Mouse (Mus musculus) lung, adult 18-20 months (tissue): Measurements from ENCODE around the gene Paics.
"Not testable (repeated sequence)": the region's sequence is repeated elsewhere in the genome, so short reads cannot be mapped to it uniquely, and the experiment has no call there.

Experiments used
- DNase-seq, 2 experiments: peaks; one replicate each; pipeline ENCODE4 v3.0.0; 2022; ENCODE audit warnings: mixed read lengths in 2 of 2

The Paics gene

GRCm38 (mm10) chr5:76952112-76953040 lies 1.3 kb downstream of the Paics start:
- DNase-seq = peak in 1 of 2 experiments; percentile 23

DNA sequence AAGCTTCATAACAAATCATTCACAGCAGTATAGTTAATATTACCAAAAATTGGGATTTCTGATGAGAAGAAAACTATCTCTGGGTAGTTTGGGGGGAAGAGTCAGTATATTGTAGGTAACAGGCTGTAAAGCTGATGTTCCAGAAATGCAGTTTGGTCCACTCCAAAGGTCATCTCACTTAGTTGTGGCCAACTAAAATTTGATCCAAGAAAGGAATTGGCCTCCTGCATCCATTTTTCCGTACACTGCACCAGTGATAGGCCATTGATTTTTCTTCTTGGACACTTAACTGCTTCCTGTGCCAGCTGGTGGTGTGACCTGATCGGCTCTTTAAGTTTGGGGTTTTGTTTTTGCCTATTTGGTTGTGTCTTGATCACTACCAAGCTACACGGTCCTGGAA lies 2.7 kb downstream of the Paics start:
- no peak for DNase-seq

DNA sequence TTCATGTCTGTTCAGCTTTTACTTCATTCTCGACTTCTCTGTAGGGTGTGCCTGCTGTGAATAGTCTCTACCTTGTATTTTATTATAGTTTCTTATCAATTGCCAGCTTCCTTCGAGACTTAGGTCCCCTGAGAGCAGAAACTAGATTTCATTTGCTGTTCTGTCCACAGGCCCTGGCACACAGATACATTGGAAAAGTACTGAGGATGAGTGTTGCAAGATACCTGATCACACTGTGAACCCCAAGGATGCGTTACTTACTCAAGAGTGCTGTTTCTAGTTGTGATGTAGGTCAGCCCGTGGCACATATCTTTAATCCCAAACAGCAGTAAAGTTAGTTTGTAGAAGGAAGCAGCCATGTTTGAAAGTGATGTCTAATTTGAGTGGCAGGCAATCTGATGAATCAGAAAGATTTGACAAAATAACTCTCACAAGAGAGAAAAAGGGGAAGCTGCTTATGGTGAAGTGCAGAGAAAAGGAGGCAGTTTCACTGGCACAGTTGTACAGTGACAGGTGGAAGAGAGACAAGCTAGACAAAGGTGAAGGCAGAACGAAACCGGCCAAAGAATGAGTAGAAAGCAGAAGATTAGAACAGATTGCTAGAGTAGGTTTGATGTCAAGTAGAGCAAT lies 3.3 kb downstream of the Paics start:
- DNase-seq = no peak

DNA sequence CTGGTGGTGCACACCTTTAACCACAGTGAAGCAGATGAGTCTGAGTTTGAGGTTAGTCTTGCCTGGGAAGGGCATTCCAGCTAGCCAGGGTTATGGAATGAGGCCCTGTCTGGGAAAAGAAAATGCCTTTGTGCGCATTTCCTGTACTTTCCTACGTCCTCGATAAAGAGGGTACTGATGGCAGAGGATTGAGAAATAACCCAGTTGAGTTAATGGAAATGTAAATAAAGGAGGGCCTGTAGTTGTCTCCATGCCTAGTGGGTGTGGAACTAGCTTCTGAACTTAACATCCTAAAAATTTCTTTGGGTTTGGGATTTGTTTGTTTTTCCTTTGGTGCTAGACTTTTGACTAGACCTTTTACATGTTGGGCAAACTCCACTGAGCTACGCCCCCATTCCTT lies 4.4 kb downstream of the Paics start:
- DNase-seq = peak in 1 of 2 experiments; percentile 33

DNA sequence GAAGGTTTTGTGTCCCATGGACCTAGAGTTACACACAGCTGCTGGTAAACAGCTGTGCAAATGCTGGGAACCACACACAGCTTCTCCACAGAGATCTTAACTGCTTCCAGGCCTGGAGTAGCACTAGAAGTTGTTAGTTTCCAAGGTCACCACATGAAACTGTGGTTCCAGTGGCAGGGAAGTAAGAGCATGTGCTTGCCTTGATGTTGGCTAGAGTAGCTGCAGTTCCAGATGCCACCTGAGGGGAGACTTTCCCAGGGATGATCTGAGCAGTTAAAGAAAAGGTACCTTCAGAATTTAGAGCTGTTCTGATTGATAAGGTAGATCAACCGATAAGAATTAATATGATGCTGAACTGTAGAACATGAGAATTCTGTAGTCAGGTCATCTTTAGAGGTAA lies 6.8 kb downstream of the Paics start:
- no peak for DNase-seq

DNA sequence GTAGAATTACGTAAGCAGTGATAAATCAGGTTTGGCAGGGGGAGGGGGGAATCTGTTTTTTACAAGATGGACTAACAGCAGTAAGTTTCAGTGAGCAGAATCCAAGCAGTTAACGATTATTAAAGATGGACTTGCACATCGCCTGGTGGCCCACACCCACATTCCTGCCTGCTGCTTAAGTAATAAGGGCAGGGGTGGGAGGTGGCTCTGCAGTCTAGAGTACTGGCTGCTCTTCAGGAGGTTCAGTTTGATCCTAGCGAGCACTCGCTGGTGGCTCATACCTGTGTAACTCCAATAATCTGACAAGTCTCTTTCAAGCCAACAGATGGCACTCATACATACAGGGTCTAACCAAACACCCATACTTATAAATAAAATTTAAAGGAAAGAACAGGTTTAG lies 8.5 kb downstream of the Paics start:
- peak; percentile 24 to 54 for DNase-seq

GRCm38 (mm10) chr5:76962545-76962944 lies 11.4 kb downstream of the Paics start:
- no peak for DNase-seq

DNA sequence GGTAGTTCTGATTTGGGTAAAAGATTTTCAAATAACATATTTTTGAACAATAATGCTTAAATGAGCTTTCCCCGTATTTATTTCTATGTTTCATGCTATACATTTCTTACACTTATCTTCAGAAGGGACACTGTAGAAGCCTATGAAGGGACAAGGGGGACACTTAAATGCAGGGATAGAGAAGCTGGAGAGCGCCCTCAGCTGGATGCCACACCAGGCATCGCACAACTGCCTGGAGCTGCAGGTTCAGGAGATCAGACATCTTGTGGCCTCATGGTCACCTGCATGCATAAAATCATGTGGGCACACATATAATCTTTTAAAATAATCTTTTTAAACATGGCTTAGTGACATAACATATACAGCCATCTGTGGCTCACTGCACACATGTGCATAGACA lies 13.5 kb downstream of the Paics start:
- peak in 1 of 2 experiments; percentile 23 for DNase-seq

DNA sequence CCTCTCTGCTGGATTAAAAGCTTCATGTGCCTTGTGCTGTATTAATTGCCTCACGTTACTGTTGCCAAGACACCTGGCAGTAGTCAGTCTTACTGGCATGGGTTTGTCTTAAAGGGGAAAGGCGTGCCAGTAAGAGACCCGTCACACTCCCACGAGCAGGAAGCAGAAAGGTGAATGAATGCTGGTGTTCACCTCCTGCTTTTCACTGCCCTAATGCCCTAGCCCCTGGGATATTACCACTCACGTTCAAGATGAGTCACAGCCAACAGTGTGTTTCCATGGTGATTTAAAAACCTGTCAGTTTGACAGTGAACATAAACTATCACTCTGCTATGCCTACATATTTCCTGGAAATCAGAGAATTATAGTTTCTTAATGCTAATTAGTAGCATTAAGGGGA lies 18.1 kb downstream of the Paics start:
- DNase-seq = no peak

- DNase-seq = not testable (repeated sequence)
These were observed 20.0 kb downstream of the Paics start for GRCm38 (mm10) chr5:76971115-76971514.

GRCm38 (mm10) chr5:76973488-76973887 lies 22.4 kb downstream of the Paics start:
- no peak for DNase-seq

GRCm38 (mm10) chr5:76974207-76974553 lies 23.1 kb downstream of the Paics start:
- DNase-seq = no peak

- DNase-seq = peak; percentile 80 to 82
These were observed 23.6 kb downstream of the Paics start, which contains the start of gene Srp72 for GRCm38 (mm10) chr5:76974554-76975285. Srp72 (plus strand) TSS chr5:76974683.

DNA sequence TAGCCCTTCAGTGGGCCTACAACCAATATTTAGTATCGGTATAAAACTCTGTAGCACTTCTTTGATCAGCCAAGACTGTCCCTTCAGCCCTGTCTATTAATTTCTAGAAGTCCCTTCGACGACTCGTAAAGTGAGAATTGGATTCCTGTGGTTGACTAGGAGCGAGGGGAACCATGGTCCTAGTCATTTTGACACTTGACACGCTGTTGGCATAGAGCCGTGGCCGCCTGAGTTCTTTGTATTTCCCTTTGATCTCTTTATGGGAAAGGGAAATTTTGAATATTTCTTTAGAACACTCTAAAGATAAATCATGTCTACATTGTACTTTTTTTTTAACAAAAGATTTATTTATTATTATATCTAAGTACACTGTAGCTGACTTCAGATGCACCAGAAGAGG lies 24.6 kb downstream of the Paics start:
- DNase-seq = no peak

DNA sequence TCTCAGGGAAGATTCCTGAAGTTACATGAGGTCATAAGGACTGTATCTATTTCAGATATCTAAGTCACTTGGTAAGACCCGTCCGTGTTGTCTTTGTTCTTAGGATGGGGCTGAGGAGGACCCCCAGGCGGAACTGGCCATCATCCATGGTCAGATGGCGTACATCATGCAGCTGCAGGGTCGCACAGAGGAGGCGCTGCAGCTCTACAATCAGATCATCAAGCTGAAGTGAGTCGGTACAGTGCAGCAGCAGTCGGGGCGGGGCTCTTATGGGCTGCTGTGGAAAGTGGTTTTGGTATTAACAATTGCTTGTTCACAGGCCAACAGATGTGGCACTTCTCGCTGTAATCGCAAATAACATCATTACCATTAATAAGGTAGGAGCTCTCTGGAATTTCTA lies 32.9 kb downstream of the Paics start:
- DNase-seq = no peak

DNA sequence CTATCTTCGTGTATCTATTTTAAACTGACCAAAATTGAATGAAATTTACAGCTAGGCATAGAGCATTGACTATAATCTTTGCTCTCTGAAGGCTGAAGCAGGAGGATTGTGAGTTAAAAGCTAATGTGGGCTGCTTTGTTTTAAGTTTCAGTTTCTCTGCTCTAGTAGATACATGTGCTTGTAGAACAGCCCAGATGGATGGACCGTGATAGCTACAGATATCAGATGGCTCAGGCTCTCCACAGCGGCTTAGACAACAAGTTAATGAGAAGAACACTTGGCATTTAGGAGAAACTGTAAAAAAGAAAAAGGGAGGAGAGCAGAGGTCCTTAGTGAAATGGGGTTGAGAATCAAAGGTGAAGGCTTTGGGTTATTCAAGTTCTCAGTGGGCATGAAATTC lies 39.7 kb downstream of the Paics start:
- DNase-seq = no peak

DNA sequence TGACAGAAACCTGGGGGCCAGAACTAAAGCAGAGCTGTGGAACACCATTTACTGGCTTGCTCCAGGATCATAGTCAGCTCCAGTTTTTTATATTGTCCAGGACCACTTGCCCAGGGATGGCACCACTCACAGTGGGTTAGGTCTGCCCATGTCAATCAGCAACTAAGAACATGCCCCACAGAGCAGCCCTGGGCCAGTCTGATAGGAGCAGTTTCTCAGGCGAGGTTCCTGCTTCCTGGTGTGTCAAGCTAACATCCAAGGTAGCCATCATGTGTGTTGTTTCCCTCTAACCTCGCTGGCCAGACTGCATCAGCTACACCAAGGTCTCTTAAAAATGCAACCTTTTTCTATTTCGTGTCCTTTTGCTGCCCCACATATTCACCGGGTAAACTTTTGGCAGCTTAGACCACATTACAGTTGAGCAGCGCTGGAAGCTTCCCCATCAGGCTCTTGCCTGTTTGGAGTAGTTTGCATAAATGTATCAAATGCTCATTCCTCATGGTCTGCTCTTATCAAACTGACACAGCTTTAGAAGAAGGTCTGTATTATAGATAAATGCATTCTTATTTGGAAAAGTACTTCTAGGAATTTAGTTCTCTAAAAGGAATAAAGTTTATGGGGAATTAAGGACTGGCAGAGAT lies 42.2 kb downstream of the Paics start:
- no peak for DNase-seq

DNA sequence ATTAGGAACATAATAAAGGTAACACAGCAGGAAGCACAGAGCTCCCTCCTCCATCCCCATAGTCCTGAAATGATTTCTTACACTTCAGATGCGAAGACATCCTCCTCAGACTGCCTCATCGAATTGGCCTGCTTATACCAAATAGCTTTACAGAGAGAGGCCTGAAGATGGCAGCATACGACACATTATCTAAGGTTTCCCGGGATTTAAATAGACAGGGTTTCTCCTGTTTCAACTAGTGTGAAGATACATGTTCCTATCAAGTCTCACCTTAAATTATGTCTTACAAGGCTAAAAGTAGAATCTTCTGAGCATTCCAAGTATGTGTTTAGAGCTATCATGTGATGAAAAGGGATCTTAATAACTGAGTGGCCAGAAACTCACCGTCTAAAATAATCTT lies 47.3 kb downstream of the Paics start:
- no peak for DNase-seq

DNA sequence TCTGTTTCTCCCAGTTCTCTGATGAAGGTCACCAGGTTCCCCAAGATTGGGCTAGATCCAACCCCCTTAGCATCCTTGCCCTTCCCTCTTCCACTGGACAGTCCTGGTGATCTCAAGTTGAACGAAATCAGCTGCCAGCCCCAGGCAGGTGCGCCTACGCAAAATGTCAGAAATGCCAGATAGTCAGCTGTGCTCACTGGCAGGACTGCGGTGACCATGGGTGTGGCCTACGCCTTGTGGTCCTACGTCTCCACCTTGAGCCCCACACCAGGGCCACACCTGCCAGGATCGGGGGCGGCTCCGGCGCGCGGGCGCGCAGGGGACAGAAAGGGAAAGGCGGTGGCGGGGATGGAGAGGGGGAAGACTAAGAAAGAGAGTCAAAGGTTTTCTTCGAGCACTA lies 50.1 kb downstream of the Paics start:
- no peak for DNase-seq

GRCm38 (mm10) chr5:77004051-77004821 lies 53.1 kb downstream of the Paics start, which contains the start of gene Arl9:
Arl9 (plus strand) TSS chr5:77004055.
- DNase-seq = no peak

DNA sequence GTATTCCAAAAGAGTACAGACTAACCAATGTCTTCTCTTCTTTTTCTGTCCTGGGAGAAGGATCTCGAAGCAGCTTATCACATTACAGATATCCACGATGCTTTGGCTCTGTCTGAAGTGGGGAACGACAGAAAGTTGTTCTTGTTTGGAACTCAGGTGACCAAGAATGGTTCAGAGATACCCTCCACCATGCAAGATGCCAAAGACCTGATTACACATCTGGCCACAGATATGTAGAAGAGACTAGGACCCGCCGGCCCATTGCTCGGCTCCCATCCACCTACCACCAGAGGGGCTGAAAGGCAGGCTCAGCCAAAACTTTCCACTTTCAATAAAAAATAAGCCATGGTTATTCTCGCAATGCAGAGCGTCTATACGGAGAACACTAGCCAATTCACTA lies 59.2 kb downstream of the Paics start:
- no peak for DNase-seq

GRCm38 (mm10) chr5:77011082-77011481 lies 60.0 kb downstream of the Paics start:
- DNase-seq = no peak
